Mouse (Mus musculus) cerebral cortex, adult 2 months (tissue): ENCODE results near the gene 2010111I01Rik.

ENCODE experiments used
- WGBS: fragments of 180-500 bp; shearing (Covaris S2); methylation state at CpG from one replicate; pipeline ENCODE4 v1.1.7; 2018; 5-methylcytosine and 5-hydroxymethylcytosine counted together

2010111I01Rik gene

GRCm38 (mm10) chr13:63293647-63294046 is 329.0 kb downstream of the 2010111I01Rik start:
- 66% methylated on average over 3 of the region's 3 CpGs for WGBS

DNA sequence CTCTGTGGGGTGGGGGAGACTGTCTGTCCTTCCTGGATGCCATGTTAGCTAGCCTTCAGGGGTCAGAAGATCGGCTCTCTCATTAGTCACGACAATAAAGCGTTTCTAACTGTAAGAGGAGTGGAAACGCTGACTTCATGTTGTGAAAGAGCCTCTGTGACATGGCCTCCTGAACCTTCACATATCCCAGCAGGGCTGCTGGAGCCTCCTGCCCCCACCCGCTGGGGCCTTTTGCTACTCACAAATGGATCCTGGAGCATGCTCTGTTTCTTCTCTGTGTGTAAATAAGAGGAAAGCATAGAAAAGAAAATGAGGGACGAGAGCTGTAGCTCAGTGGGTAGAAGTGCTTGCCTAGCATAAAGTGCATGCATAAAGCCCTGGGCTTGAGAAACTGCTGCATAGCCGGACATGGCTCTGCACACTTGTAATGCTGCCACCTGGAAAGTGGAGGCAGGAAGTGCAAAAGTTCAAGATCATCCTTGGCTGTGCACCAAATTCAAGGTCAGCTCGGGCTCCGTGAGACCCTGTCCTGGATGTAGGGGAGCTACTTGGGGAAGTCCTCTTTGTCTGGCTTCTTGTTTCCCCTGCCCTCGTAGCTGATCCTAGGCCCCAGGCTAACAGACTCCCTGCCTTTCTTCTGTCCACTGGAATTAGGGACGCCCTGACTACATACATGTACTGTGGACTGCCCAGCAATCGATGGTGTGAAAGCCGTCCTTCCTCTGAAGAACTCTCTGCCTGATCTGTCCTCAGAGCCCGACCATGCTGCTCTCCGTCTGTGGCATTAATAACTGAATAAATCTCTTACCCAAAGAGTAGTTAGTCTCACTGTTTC is 329.9 kb downstream of the 2010111I01Rik start:
- WGBS, result 54% methylated on average over 15 of the region's 15 CpGs

DNA sequence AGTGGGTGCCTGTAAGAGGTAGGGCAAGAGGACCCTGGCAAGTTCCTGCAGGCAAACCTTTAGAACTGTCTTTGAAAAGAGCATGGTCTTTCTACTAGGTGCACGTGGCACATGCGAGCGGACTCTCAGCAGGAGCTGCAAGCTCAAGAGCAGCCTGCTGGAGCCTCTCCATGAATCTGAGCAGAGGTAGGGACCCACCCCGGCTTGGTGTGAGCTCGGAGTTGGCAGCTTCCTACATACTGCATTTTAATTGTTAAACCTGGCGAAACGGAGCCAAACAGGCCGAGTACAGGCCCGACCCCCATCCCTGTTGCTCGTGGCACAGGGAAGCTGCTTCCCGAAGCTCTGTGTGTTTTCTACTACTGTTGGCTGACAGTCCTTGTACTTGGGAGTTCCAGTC is 331.6 kb downstream of the 2010111I01Rik start:
- 62% methylated on average over 11 of the region's 11 CpGs for WGBS

GRCm38 (mm10) chr13:63297003-63297402 is 332.3 kb downstream of the 2010111I01Rik start:
- WGBS, result 94% methylated on average over 2 of the region's 2 CpGs

DNA sequence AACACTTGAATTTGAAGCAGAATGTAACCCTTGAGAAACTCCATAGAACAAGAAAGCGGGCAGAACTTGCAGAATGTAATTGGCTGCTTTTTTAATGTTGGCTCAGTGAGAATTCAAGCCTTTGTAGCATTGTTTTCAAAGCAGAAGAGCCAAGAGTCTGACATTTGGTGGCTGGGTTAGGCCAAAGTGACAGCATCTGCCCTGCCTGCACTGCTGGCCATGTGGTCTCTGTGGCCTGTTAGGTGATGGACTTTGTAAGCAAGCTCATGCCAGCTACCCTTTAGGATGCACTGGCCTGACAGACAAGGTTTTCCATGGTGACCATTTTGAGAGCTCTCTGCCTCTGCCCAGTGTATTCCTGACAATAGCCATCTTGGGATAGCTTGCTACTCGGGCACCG is 333.2 kb downstream of the 2010111I01Rik start:
- WGBS, result 69% methylated on average over 3 of the region's 3 CpGs

DNA sequence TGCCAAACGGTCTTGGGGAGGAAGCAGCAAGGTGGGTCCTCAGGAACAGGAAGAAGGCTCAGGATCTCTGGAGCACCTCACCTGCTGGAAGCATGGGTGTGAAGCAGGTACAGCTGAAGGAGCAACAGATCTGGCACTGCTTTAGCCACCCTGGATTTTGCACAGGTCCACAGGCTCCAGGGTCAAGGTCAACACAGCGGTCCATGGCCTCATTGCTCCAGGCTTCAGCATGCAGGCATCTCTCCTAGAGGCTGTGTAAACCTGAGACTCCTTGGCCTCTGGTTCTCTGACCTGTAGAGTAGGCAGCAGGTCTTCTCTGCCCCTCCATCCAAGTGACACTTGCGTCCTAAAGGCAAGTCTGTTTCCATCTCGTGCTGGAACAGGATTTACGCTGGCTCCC is 334.2 kb downstream of the 2010111I01Rik start:
- WGBS, result 88% methylated on average over 5 of the region's 5 CpGs

DNA sequence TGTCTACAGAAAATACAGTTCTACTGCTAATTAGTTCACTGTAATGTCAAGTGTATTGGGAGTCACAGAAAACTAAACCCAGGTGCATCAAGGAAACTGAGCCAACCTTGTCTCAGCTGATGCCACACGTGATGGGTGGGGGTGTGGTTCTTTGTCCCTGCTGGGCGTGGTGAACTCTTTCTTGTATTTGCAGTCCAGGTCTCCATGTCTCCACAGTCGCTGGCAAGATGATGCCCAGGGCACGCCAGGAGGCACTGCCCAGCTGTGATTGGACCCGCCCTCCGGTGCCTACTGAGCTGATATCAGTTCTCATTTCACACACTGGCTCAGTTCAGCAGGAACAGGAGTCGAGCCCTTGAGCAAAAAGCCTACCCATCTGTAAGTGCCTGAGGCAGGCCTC is 336.2 kb downstream of the 2010111I01Rik start:
- WGBS, result 73% methylated on average over 7 of the region's 7 CpGs

DNA sequence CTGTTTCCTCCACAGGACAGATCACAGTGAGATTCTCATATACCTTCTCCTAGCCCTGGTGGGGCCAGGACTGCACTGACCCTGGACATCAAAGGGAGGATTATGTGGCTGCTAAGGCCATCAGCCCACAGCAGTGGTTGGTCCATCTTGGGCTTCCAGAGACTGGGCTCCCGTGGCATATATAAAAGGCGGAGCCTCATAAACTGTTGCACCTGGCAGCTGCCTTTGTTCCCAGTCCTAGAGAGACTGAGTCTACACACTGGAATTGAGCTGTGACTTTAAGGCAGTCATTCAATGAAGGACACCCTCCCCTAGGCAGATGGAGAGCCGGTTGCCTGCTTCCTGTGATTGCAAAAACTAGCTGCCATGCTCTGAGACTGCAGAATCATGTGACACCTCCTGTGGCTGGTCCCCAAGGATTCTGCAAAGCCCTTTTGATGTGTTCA is 337.1 kb downstream of the 2010111I01Rik start:
- WGBS, result 40% methylated on average over 3 of the region's 3 CpGs

- 63% methylated on average over 5 of the region's 5 CpGs for WGBS
These were observed 337.7 kb downstream of the 2010111I01Rik start for GRCm38 (mm10) chr13:63302381-63302780.

GRCm38 (mm10) chr13:63304124-63304792 is 339.6 kb downstream of the 2010111I01Rik start:
- WGBS, result 76% methylated on average over 6 of the region's 6 CpGs

DNA sequence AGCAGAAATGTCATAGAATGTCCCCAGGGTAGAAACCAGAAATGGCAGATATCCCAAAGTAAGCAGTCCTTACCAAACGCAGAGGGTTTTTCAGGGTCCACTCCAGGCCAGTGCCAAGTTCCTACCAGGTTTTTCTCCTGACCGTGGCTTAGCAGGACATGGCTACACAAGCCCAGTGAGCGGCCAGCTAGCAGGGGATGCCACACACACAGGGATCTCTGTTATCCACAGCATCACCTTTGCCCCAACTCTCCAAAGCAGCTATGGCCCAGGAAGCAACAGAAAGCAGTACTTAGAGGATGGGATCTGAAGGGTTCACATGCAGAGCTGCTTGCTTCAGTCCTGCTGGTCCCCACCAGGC is 340.1 kb downstream of the 2010111I01Rik start:
- WGBS, result 70% methylated on average over 3 of the region's 3 CpGs

- 72% methylated on average over 16 of the region's 16 CpGs for WGBS
These were observed 340.7 kb downstream of the 2010111I01Rik start for GRCm38 (mm10) chr13:63305160-63306011.

GRCm38 (mm10) chr13:63306768-63307167 is 342.1 kb downstream of the 2010111I01Rik start:
- 63% methylated on average over 5 of the region's 5 CpGs for WGBS

DNA sequence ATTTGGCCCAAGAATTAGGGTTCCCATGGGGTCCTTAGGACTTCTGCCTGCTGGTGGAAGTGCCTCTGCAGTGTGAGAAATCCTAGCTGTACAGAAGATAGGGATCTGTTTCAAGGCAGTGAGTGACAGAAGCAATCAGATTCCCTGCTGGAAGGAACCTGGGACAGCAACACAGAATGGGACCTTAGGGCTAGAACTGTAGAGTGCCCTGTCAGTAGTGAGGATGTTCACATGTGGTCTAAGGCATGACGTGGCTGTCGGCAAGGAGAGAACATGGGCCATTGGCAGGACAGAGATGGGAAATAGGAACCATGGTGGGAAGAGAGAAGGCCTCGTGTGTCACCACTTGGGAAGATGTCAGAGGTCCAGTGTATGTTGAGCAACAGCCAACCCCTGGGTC is 344.9 kb downstream of the 2010111I01Rik start:
- WGBS, result 85% methylated on average over 3 of the region's 3 CpGs

DNA sequence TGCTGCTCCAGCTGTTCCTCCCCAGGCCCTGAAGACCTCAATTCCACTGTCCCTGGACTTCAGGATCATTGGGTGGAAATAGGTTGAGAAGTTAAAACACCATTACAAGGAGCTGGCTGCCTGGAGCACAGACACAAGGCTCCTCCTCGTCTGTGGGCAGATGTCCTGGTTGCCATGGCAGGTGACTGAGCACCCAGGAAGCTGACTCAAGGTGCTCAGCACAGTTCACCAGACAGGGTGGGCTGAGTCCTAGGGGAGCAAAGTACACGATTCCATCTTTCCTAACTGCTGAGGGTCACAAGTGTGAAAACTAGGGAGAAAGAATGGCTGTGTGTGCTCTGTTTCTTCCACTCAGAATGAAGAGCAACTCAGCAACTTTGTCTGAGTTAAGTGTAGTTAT is 346.5 kb downstream of the 2010111I01Rik start:
- WGBS, result 70% methylated on average over 2 of the region's 2 CpGs

DNA sequence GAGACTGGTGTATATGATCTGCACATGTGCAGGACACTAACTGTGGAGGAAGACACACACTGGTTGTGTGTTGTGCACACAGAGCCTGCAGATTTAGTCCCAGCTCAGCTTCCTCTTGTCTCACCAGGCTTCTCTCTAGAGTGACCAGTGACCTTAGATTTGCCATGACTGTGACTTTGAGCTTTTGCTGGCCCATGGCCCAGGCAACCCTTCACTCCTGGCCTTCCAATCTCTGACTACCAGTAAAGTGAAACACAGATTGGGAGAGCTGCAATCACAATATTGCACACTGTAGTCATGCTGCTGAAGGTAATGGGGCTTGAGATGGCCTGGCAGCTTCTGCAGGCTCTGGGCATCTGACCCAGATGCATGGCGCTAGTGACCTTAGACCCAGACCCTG is 348.6 kb downstream of the 2010111I01Rik start:
- 100% methylated on average over 1 of the region's 1 CpGs for WGBS

- WGBS, result 83% methylated on average over 12 of the region's 12 CpGs
These were observed 349.3 kb downstream of the 2010111I01Rik start for GRCm38 (mm10) chr13:63313748-63314607.

DNA sequence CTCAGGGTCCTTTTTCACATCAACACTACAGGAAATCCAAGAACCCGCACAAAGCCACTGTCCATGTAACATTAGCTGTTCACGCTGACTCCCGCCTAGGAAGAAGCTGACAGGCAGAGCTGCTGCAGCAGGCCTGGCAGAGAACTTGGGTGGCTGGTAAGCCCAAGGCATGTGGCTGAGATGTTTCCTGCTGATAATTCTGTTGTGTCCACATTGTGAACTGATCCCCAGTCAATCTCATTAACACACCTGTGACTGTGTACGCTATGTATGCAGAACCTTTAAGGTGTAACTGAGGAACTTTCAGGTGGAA is 349.9 kb downstream of the 2010111I01Rik start:
- WGBS, result 82% methylated on average over 4 of the region's 4 CpGs

- WGBS, result over 99% methylated on average over 4 of the region's 4 CpGs
These were observed 350.4 kb downstream of the 2010111I01Rik start for GRCm38 (mm10) chr13:63315111-63315510.

DNA sequence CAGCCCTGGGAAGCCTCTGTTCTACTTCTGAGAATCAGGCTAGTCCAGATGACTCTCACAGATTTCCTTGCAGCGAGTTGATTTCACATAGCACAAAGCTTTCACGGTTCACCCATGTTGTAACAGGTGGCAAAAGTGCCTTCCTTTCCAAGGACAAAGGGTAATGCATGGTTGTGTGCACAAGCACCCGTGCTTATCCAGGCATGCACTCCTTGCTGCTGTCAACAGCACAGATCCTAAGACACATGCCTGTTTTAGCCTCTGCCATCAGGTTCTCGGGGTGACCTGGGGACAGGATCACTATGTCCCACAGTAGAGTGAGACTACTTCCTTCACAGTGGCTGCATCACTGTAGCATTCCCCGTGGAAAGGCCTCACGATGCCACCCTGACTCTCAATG is 351.1 kb downstream of the 2010111I01Rik start:
- WGBS, result 87% methylated on average over 6 of the region's 6 CpGs

- WGBS, result 77% methylated on average over 5 of the region's 5 CpGs
These were observed 351.7 kb downstream of the 2010111I01Rik start for GRCm38 (mm10) chr13:63316407-63316806.
